Mouse (Mus musculus) CH12.LX (cell line): ENCODE measurements at regions not wholly inside any gene's neighbourhood (a gene's known extent, or its start where the extent isn't known, plus 50 kb on each side); places are given as distances from the start of the nearest gene placed in this dataset.

Experiments used
- DNase-seq: peaks from one replicate; pipeline ENCODE4 v3.0.0-alpha.2; 2013; ENCODE audit errors: extremely low read depth
- H3K27ac ChIP-seq: 2 replicates; pipeline ENCODE4 v1.5.1; 2012; ENCODE audit warnings: low read depth, mild to moderate bottlenecking, control low read depth, moderate library complexity; ENCODE audit not compliant: insufficient read depth
- H3K27me3 ChIP-seq: replicated peaks from 2 replicates; pipeline ENCODE3; 2012; ENCODE audit warnings: inconsistent platforms
- H3K36me3 ChIP-seq, 2 experiments: replicated peaks in 1 of 2; 2 replicates each; pipeline versions ENCODE3 to v1.6.1; 2012; ENCODE audit warnings: inconsistent platforms in 1 of 2, low read length in 1 of 2, mild to moderate bottlenecking in 1 of 2, mixed read lengths in 1 of 2, moderate library complexity in 1 of 2; ENCODE audit not compliant: control insufficient read depth in 1 of 2, insufficient read depth in 1 of 2
- H3K4me1 ChIP-seq, 2 experiments: 2 replicates each; pipeline ENCODE4 v1.6.1; 2012; ENCODE audit warnings: inconsistent platforms in 1 of 2, moderate library complexity in 1 of 2; ENCODE audit not compliant: insufficient read depth in 2 of 2, control insufficient read depth in 1 of 2
- H3K4me2 ChIP-seq: 2 replicates; pipeline ENCODE4 v1.6.1; 2012; ENCODE audit warnings: low read depth, mild to moderate bottlenecking, control low read depth; ENCODE audit not compliant: poor library complexity, insufficient read depth, severe bottlenecking
- H3K4me3 ChIP-seq, 3 experiments: fragments of 150-350 bp in 1 of 3; sonication (generic) in 1 of 3; replicated peaks in 1 of 3; 2 replicates each; pipeline versions ENCODE3 to v1.5.1; 2011 to 2012; ENCODE audit warnings: low read depth in 2 of 3, low read length in 2 of 3, mild to moderate bottlenecking in 2 of 3, moderate library complexity in 2 of 3, control low read depth in 1 of 3, improper control_type of control experiment in 1 of 3, inconsistent platforms in 1 of 3, mixed read lengths in 1 of 3; ENCODE audit not compliant: poor library complexity in 1 of 3
- H3K79me2 ChIP-seq: replicated peaks from 2 replicates; pipeline ENCODE4 v1.6.1; 2012; ENCODE audit warnings: mild to moderate bottlenecking, moderate library complexity; ENCODE audit not compliant: control insufficient read depth, poor library complexity, insufficient read depth, severe bottlenecking; ENCODE audit errors: extremely low read depth
- H3K9ac ChIP-seq: 2 replicates; pipeline ENCODE4 v1.6.1; 2012; ENCODE audit warnings: low read depth, mild to moderate bottlenecking, control low read depth, moderate library complexity; ENCODE audit not compliant: insufficient read depth
- H3K9me3 ChIP-seq: replicated peaks from 2 replicates; pipeline ENCODE3; 2012; ENCODE audit warnings: low read length, inconsistent platforms, mixed read lengths
- CHD2 ChIP-seq: IDR thresholded peaks from 2 replicates; pipeline ENCODE4 v1.6.1; 2011; ENCODE audit warnings: low read length, improper control_type of control experiment
- EP300 ChIP-seq: IDR thresholded peaks from 2 replicates; pipeline ENCODE4 v1.6.1; 2011; ENCODE audit warnings: low read length, improper control_type of control experiment
- HCFC1 ChIP-seq: IDR thresholded peaks from 2 replicates; pipeline ENCODE4 v1.6.1; 2012; ENCODE audit warnings: low read depth, mild to moderate bottlenecking, inconsistent platforms, low read length, improper control_type of control experiment
- JUN ChIP-seq: IDR thresholded peaks from 2 replicates; pipeline ENCODE4 v1.6.1; 2011; ENCODE audit warnings: low read depth, mild to moderate bottlenecking, low read length, improper control_type of control experiment, moderate library complexity; ENCODE audit not compliant: insufficient read depth
- KAT2A ChIP-seq: IDR thresholded peaks from 2 replicates; pipeline ENCODE4 v1.6.1; 2012; ENCODE audit warnings: low read length, improper control_type of control experiment, inconsistent platforms; ENCODE audit not compliant: insufficient replicate concordance
- MAX ChIP-seq: IDR thresholded peaks from 2 replicates; pipeline ENCODE4 v1.6.1; 2011; ENCODE audit warnings: low read length, improper control_type of control experiment
- MXI1 ChIP-seq: IDR thresholded peaks from 2 replicates; pipeline ENCODE4 v1.6.1; 2011; ENCODE audit warnings: mild to moderate bottlenecking, low read depth, low read length, improper control_type of control experiment
- MYC ChIP-seq: IDR thresholded peaks from 2 replicates; pipeline ENCODE4 v1.6.1; 2011; ENCODE audit warnings: low read depth, mild to moderate bottlenecking, improper control_type of control experiment, low read length
- POLR2A ChIP-seq: IDR thresholded peaks from 2 replicates; pipeline ENCODE4 v1.6.1; 2011; ENCODE audit warnings: low read depth, mild to moderate bottlenecking, improper control_type of control experiment, low read length
- RCOR1 ChIP-seq: conservative IDR thresholded peaks from 2 replicates; pipeline ENCODE4 v1.6.1; 2012; ENCODE audit warnings: low read depth, mild to moderate bottlenecking, inconsistent platforms, low read length, improper control_type of control experiment
- TBP ChIP-seq: conservative IDR thresholded peaks from 2 replicates; pipeline ENCODE4 v1.6.1; 2011; ENCODE audit warnings: low read depth, low read length, improper control_type of control experiment
- UBTF ChIP-seq: IDR thresholded peaks from 2 replicates; pipeline ENCODE4 v1.6.1; 2012; ENCODE audit warnings: low read depth, mild to moderate bottlenecking, inconsistent platforms, low read length, improper control_type of control experiment, moderate library complexity
- USF1 ChIP-seq: IDR thresholded peaks from 2 replicates; pipeline ENCODE4 v1.6.1; 2014; ENCODE audit warnings: low read depth, mild to moderate bottlenecking, inconsistent platforms, low read length, improper control_type of control experiment
- USF2 ChIP-seq: conservative IDR thresholded peaks from 2 replicates; pipeline ENCODE4 v1.6.1; 2011; ENCODE audit warnings: low read depth, low read length, improper control_type of control experiment
- ZKSCAN1 ChIP-seq: IDR thresholded peaks from 2 replicates; pipeline ENCODE4 v1.6.1; 2012; ENCODE audit warnings: low read depth, inconsistent platforms, low read length, improper control_type of control experiment, borderline replicate concordance
- dilution Hi-C: fragments of 300-500 bp; cut with MboI; formaldehyde crosslinking; loops from 2 replicates; pipeline ENCODE4 v1.14.3; 2020; ENCODE audit warnings: low sequenced_read_pairs; ENCODE audit not compliant: extremely low pct_unique_long_range_greater_than_20kb, extremely low pct_ligation_motif_present
- in situ Hi-C: fragments of 300-500 bp; cut with MboI; formaldehyde crosslinking; loops from 3 replicates; pipeline ENCODE4 v1.14.3; 2019; ENCODE audit warnings: low sequenced_read_pairs, low pct_ligation_motif_present, low pct_unique_long_range_greater_than_20kb, mixed read lengths

- Histone ChIP-seq H3K27ac (no peak overlapping the region), H3K9me3 (peaks cover 5% of the 10 kb centered on the region), H3K9ac (no peak overlapping the region), H3K36me3 (no peaks in the 10 kb centered on the region), H3K79me2 (no peaks in the 10 kb centered on the region), H3K27me3 (peaks cover 79% of the 10 kb centered on the region), H3K4me3 (no peak overlapping the region), H3K4me1 (no peaks in the 10 kb centered on the region), H3K4me2 (no peak overlapping the region)
- dilution Hi-C loops (no loop called here), in situ Hi-C loops (no loop called here)
- DNase-seq: no peak
- TF ChIP-seq JUN (no peak), MAX (no peak), USF1 (no peak), UBTF (no peak), TBP (no peak), ZKSCAN1 (no peak), USF2 (no peak), MXI1 (no peak), HCFC1 (no peak), KAT2A (no peak), EP300 (no peak), MYC (no peak), CHD2 (no peak), RCOR1 (no peak)
Measured at GRCm38 (mm10) chr16:5382228-5382884, 126.6 kb upstream of the Eef2kmt start.

GRCm38 (mm10) chr16:5380626-5381025 is 124.8 kb upstream of the Eef2kmt start:
- H3K36me3 ChIP-seq: no peaks in the 10 kb centered on the region
- no peak overlapping the region for H3K27ac ChIP-seq
- H3K4me3 ChIP-seq: no peak overlapping the region
- no peak overlapping the region for H3K9ac ChIP-seq
- no peak overlapping the region for H3K4me2 ChIP-seq
- dilution Hi-C loops: no loop called here
- H3K4me1 ChIP-seq: no peaks in the 10 kb centered on the region
- DNase-seq: no peak
- peaks cover 5% of the 10 kb centered on the region for H3K9me3 ChIP-seq
- H3K79me2 ChIP-seq: no peaks in the 10 kb centered on the region
- in situ Hi-C loops: no loop called here
- TF ChIP-seq USF2 (no peak), RCOR1 (no peak)
- H3K27me3 ChIP-seq: peaks cover 93% of the 10 kb centered on the region

GRCm38 (mm10) chr16:5377001-5377400 is 121.2 kb upstream of the Eef2kmt start:
- no peak for DNase-seq
- H3K9ac ChIP-seq: no peak overlapping the region
- in situ Hi-C loops (no loop called here), dilution Hi-C loops (no loop called here)
- TF ChIP-seq POLR2A (no peak), MAX (no peak)
- H3K9me3 ChIP-seq: peaks cover 5% of the 10 kb centered on the region
- no peak overlapping the region for H3K27ac ChIP-seq
- H3K36me3 ChIP-seq: no peaks in the 10 kb centered on the region
- H3K4me3 ChIP-seq: no peak overlapping the region
- no peaks in the 10 kb centered on the region for H3K79me2 ChIP-seq
- peaks cover 86% of the 10 kb centered on the region for H3K27me3 ChIP-seq
- H3K4me2 ChIP-seq: no peak overlapping the region
- no peaks in the 10 kb centered on the region for H3K4me1 ChIP-seq
